Mouse (Mus musculus) kidney, postnatal 0 days (tissue): ENCODE measurements at regions not wholly inside any gene's neighbourhood (a gene's known extent, or its start where the extent isn't known, plus 50 kb on each side); places are given as distances from the start of the nearest gene placed in this dataset.
A peak's percentile ranks its signal among the peaks of the same experiment; 100 is the strongest.

Experiments
- ATAC-seq: fragments of 200-750 bp; cut with Nextera tagmentation; replicated peaks from 2 replicates; pipeline ENCODE4 v1.8.0; 2017; ENCODE audit warnings: low read depth, moderate number of reproducible peaks, moderate TSS enrichment, moderate library complexity; ENCODE audit not compliant: low FRiP score
- DNase-seq: peaks from one replicate; pipeline ENCODE4 v3.0.0-alpha.2; 2016; ENCODE audit warnings: low spot score
- H3K27ac ChIP-seq: fragments of 300-500 bp; sonication (generic); 2 replicates; pipeline ENCODE4 v1.5.1; 2014; ENCODE audit warnings: mild to moderate bottlenecking
- H3K27me3 ChIP-seq: fragments of 300-500 bp; sonication (generic); 2 replicates; pipeline ENCODE4 v1.6.1; 2014; ENCODE audit warnings: low read length, mixed read lengths; ENCODE audit not compliant: insufficient read depth
- H3K36me3 ChIP-seq: fragments of 300-500 bp; sonication (generic); 2 replicates; pipeline ENCODE4 v1.6.1; 2014; ENCODE audit warnings: low read length, mixed read lengths; ENCODE audit not compliant: insufficient read depth
- H3K4me1 ChIP-seq: fragments of 300-500 bp; sonication (generic); replicated peaks from 2 replicates; pipeline ENCODE4 v1.6.1; 2014; ENCODE audit warnings: antibody characterized with exemption, low read length, mixed read lengths; ENCODE audit not compliant: insufficient read depth
- H3K4me2 ChIP-seq: fragments of 300-500 bp; sonication (generic); 2 replicates; pipeline ENCODE4 v1.6.1; 2014; ENCODE audit warnings: mild to moderate bottlenecking, low read length, moderate library complexity, mixed read lengths
- H3K4me3 ChIP-seq: fragments of 300-500 bp; sonication (generic); replicated peaks from 2 replicates; pipeline ENCODE4 v1.5.1; 2014; ENCODE audit warnings: low read depth, low read length
- H3K9ac ChIP-seq: fragments of 300-500 bp; sonication (generic); 2 replicates; pipeline ENCODE4 v1.6.1; 2014; ENCODE audit warnings: low read depth, low read length
- H3K9me3 ChIP-seq: fragments of 300-500 bp; sonication (generic); replicated peaks from 2 replicates; pipeline ENCODE4 v1.6.1; 2016; ENCODE audit warnings: low read length, inconsistent platforms, mixed read lengths
- CTCF ChIP-seq: IDR thresholded peaks from 2 replicates; pipeline ENCODE4 v1.5.1; 2016; ENCODE audit warnings: antibody characterized with exemption, low read depth, mild to moderate bottlenecking, moderate library complexity
- WGBS: fragments of 180-500 bp; shearing (Covaris S2); extraction: QIAGEN DNeasy Blood & Tissue Kit; methylation state at CpG from one replicate; pipeline ENCODE4 v1.1.7; 2014; 5-methylcytosine and 5-hydroxymethylcytosine counted together

GRCm38 (mm10) chr7:58473150-58473549 is 182.8 kb upstream of the Atp10a start:
- Histone ChIP-seq H3K9me3 (no peaks in the 10 kb centered on the region), H3K9ac (no peak overlapping the region), H3K27ac (no peak overlapping the region), H3K4me1 (no peaks in the 10 kb centered on the region), H3K4me2 (no peak overlapping the region), H3K36me3 (no peaks in the 10 kb centered on the region), H3K27me3 (no peaks in the 10 kb centered on the region), H3K4me3 (no peak overlapping the region)
- TF ChIP-seq CTCF, result no peak
- no peak for ATAC-seq
- WGBS, result 64% methylated on average over 3 of the region's 3 CpGs
- DNase-seq, result no peak

DNA sequence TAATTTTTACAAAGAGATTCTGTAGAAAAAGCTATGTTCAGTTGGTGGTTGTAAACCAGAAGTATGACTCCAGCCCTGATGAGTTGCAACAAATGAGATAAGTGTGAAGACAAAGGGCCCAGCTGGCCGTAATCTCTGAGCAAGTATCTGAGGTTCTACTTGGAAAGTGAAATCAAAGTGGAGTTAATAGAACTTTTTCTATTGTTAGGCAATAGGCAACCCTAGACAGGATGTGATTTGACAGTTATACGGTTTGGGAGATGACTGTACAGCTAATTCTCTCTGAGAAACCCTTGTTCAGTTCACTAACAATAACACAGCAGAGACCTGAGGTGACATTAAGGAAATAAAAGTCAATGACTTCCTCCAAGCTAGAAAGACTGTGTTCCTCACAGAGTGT is 180.8 kb upstream of the Atp10a start:
- peak; percentile 2 for DNase-seq
- H3K27me3 ChIP-seq, result no peaks in the 10 kb centered on the region
- H3K9me3 ChIP-seq, result no peaks in the 10 kb centered on the region
- H3K4me3 ChIP-seq, result no peak overlapping the region
- TF ChIP-seq CTCF, result no peak
- no peak for ATAC-seq
- no peak overlapping the region for H3K4me2 ChIP-seq
- H3K4me1 ChIP-seq, result no peaks in the 10 kb centered on the region
- H3K27ac ChIP-seq, result no peak overlapping the region
- no peak overlapping the region for H3K9ac ChIP-seq
- H3K36me3 ChIP-seq, result no peaks in the 10 kb centered on the region
- WGBS, result 17% methylated on average over 2 of the region's 2 CpGs

DNA sequence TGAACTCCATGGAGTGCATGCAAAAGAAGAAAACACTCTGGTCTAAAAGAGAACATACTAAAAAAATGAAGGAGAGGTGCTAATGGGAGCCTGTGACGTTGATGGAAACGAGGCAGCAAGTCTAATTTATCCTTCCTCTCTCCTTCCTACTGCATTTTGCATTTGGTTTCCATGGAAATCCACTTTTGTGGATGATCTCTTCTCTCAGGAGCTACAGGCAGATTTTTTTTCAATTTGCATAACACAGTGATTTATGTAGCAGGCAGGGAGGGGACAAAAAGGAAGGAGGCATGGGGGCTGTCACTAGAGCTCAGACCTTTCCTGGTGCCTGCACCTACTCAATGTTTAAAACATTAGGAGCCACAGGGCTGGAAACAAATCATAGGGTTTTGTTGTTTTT is 167.7 kb upstream of the Atp10a start:
- Histone ChIP-seq H3K4me1 (no peaks in the 10 kb centered on the region), H3K9ac (no peak overlapping the region), H3K9me3 (no peaks in the 10 kb centered on the region), H3K27ac (no peak overlapping the region), H3K4me2 (no peak overlapping the region), H3K36me3 (no peaks in the 10 kb centered on the region), H3K4me3 (no peak overlapping the region), H3K27me3 (no peaks in the 10 kb centered on the region)
- WGBS, result 76% methylated on average over 2 of the region's 2 CpGs
- ATAC-seq (no peak), DNase-seq (no peak)
- no peak for TF ChIP-seq CTCF
